Mouse (Mus musculus) right cerebral cortex, postnatal 25 days (tissue): ENCODE data around the gene Dhtkd1.
"Not testable (repeated sequence)": the region's sequence is repeated elsewhere in the genome, so short reads cannot be mapped to it uniquely, and the experiment has no call there.

Source experiments
- DNase-seq: peaks from one replicate; pipeline ENCODE4 v3.0.0; 2022

The Dhtkd1 gene

GRCm38 (mm10) chr2:5942416-5943032, at the start of gene Dhtkd1:
Gene Dhtkd1, minus strand, starts transcription at chr2:5942792.
- peak; percentile 73 for DNase-seq

- DNase-seq, result no peak
Measured at GRCm38 (mm10) chr2:5977532-5977931, 34.9 kb upstream of the Dhtkd1 start.

GRCm38 (mm10) chr2:5970629-5971028, 28.0 kb upstream of the Dhtkd1 start:
- DNase-seq, result not testable (repeated sequence)

- no peak for DNase-seq
Measured at GRCm38 (mm10) chr2:5965972-5966371, 23.4 kb upstream of the Dhtkd1 start.

GRCm38 (mm10) chr2:5963729-5964128, 21.1 kb upstream of the Dhtkd1 start:
- DNase-seq, result not testable (repeated sequence)

- DNase-seq, result no peak
Measured at GRCm38 (mm10) chr2:5962265-5962664, 19.7 kb upstream of the Dhtkd1 start.

GRCm38 (mm10) chr2:5957705-5958104, 15.1 kb upstream of the Dhtkd1 start:
- DNase-seq, result no peak

- no peak for DNase-seq
Measured at GRCm38 (mm10) chr2:5951621-5952211, 9.1 kb upstream of the Dhtkd1 start.

GRCm38 (mm10) chr2:5950766-5951595, 8.4 kb upstream of the Dhtkd1 start, which contains the start of gene Upf2:
Gene Upf2, plus strand, starts transcription at chr2:5951469.
- peak; percentile 92 for DNase-seq

GRCm38 (mm10) chr2:5950305-5950704, 7.7 kb upstream of the Dhtkd1 start:
- DNase-seq, result no peak

- not testable (repeated sequence) for DNase-seq
Measured at GRCm38 (mm10) chr2:5949821-5950220, 7.2 kb upstream of the Dhtkd1 start.

GRCm38 (mm10) chr2:5948964-5949363, 6.4 kb upstream of the Dhtkd1 start:
- DNase-seq, result no peak

GRCm38 (mm10) chr2:5946876-5947275, 4.3 kb upstream of the Dhtkd1 start:
- no peak for DNase-seq

- no peak for DNase-seq
Measured at GRCm38 (mm10) chr2:5945629-5946028, 3.0 kb upstream of the Dhtkd1 start.

GRCm38 (mm10) chr2:5943071-5943470, 479 bp upstream of the Dhtkd1 start:
- no peak for DNase-seq

GRCm38 (mm10) chr2:5941861-5942415, 654 bp downstream of the Dhtkd1 start:
- no peak for DNase-seq

- no peak for DNase-seq
Measured at GRCm38 (mm10) chr2:5940936-5941335, 1.7 kb downstream of the Dhtkd1 start.

- DNase-seq, result no peak
Measured at GRCm38 (mm10) chr2:5939911-5940310, 2.7 kb downstream of the Dhtkd1 start.

- no peak for DNase-seq
Measured at GRCm38 (mm10) chr2:5939319-5939718, 3.3 kb downstream of the Dhtkd1 start.

GRCm38 (mm10) chr2:5936550-5936949, 6.0 kb downstream of the Dhtkd1 start:
- no peak for DNase-seq

GRCm38 (mm10) chr2:5936068-5936467, 6.5 kb downstream of the Dhtkd1 start:
- DNase-seq, result no peak

GRCm38 (mm10) chr2:5934936-5935335, 7.7 kb downstream of the Dhtkd1 start:
- DNase-seq, result no peak

GRCm38 (mm10) chr2:5931938-5932337, 10.7 kb downstream of the Dhtkd1 start:
- DNase-seq, result no peak
